In the genomic region with DNA sequence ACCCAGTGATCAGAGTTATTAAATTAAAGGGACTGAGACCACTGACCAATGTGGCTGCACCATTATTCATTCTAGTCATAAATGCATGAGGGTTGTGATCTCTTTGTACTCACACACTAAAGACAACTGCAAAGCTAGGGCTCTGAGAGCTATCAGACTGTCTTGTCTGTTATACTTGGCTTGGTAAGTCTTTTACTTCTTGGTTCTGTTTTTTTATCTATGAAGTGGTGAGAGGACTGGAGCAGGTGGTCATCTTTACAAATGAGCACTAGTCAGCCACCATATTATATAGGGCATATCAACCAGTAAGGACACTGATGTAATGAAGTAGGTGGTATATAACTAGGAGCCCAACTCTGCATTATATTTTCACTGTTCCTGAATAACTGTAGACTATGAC, we compare ENCODE assay signal across 23 mouse cellular contexts. TPM values are rescaled to one million over a fixed set of nuclear protein-coding genes. Genes with fewer than 3 reads are reported as not detected.
DNase-seq lines count a peak whose midpoint lies in the region; ATAC-seq and TF ChIP-seq lines count a peak whose summit lies in the region.
"Had no signal": no experiment of that assay in that cellular context is flagged by ENCODE, and none has a peak within 500 bp of the region (broad histone marks: within the 10 kb centered on the region; RNA-seq: fewer than 3 reads in every experiment).

No protein-coding gene starts in this region.

- H3K9ac ChIP-seq in MEL (ENCODE audit: control insufficient read depth, low read depth, low read length, poor library complexity, severe bottlenecking) = no peak overlapping the region

- peaks cover 12 to 57% of the 10 kb centered on the region in 2 experiments for H3K36me3 ChIP-seq in MEL (ENCODE audit: control insufficient read depth in 1 of 2, insufficient read depth in 2 of 2, low read length in 2 of 2)

- ATAC-seq in megakaryocyte progenitor cell, adult 5-6 weeks (replicated peaks; ENCODE audit: poor library complexity) = peak; percentile 73
- ATAC-seq in megakaryocyte-erythroid progenitor cell, adult 5-6 weeks (replicated peaks; ENCODE audit: low FRiP score, low TSS enrichment, poor library complexity, severe bottlenecking) = peak; percentile 85
- ATAC-seq: activated CD4-positive, CD25-positive, alpha-beta regulatory T cell, adult 4 months; CD4-positive, CD25-positive, alpha-beta regulatory T cell, adult 4 months; Patski had no signal

- TF ChIP-seq CTCF in MEL (IDR thresholded peaks at IDR 0.05 in 2 of 3, conservative IDR thresholded peaks at IDR 0.05 in 1 of 3; ENCODE audit: control insufficient read depth in 1 of 3, insufficient read depth in 1 of 3, low read depth in 2 of 3, low read length in 3 of 3, poor library complexity in 1 of 3, severe bottlenecking in 1 of 3) = no peak

- no peak for TF ChIP-seq POLR2A in MEL (IDR thresholded peaks at IDR 0.05; ENCODE audit: control insufficient read depth in 1 of 2, insufficient read depth in 1 of 2, low read depth in 1 of 2, low read length in 2 of 2, poor library complexity in 1 of 2)

- no peak overlapping the region for H3K4me3 ChIP-seq in MEL (ENCODE audit: control insufficient read depth in 1 of 2, insufficient read depth in 1 of 2, low read depth in 2 of 2, low read length in 2 of 2)

- intact Hi-C loops in heart, postnatal 25 days (cut with DNase I) = no loop called here
- intact Hi-C loops in left cerebral cortex, postnatal 14 days (cut with DNase I) = no loop called here

- peaks cover 9 to 31% of the 10 kb centered on the region in 2 experiments for H3K4me1 ChIP-seq in MEL (ENCODE audit: control insufficient read depth in 1 of 2, insufficient read depth in 2 of 2, low read length in 2 of 2)

- TF ChIP-seq RAD21 in MEL (IDR thresholded peaks at IDR 0.05; ENCODE audit: low read depth, low read length) = no peak

- 0 out of 4 replicates have a peak, but pooled peaks of 1 of the 2 experiments have one; percentile 18 for TF ChIP-seq EP300 in MEL (IDR thresholded peaks at IDR 0.05; ENCODE audit: low read depth in 1 of 2, low read length in 2 of 2)

- no peaks in the 10 kb centered on the region for H3K9me3 ChIP-seq in MEL (replicated peaks; ENCODE audit: insufficient read depth, low read length)
- H3K9me3 ChIP-seq: G1E had no signal

- H3K79me2 ChIP-seq in MEL (ENCODE audit: control insufficient read depth, insufficient read depth, low read length, poor library complexity) = peaks cover 18% of the 10 kb centered on the region

- DNase-seq in heart, adult 11 months = peak; percentile 30
- no peak for DNase-seq in heart, postnatal 25 days (ENCODE audit: low spot score)
- peak; percentile 67 for DNase-seq in MEL (ENCODE audit: low read depth, low spot score)
- DNase-seq in lung, postnatal 4 days = no peak
- DNase-seq in yolk sac, embryonic 10.5 days (ENCODE audit: low spot score) = no peak
- DNase-seq in left cerebral cortex, postnatal 14 days (ENCODE audit: low spot score in 2 of 2) = no peak
- DNase-seq: adrenal gland, adult 2 months; adrenal gland, adult 8-10 months; adrenal gland, postnatal 10 days; adrenal gland, postnatal 14 days; adrenal gland, postnatal 25 days; adrenal gland, postnatal 36 days; B cell, adult 2 months; cerebellum, adult 11 months; cerebellum, adult 11-12 months; cerebellum, adult 18-20 months had no signal

- peak overlapping the region; percentile 29; the same call in 1 of the 2 replicates for H3K27ac ChIP-seq in MEL (ENCODE audit: control insufficient read depth, low read depth, low read length)

- no peaks in the 10 kb centered on the region for H3K27me3 ChIP-seq in MEL (ENCODE audit: control insufficient read depth in 1 of 2, insufficient read depth in 2 of 2, low read length in 2 of 2)
- H3K27me3 ChIP-seq: CH12.LX, Patski had no signal

TF ChIP-seq in MEL, 35 proteins besides CTCF, POLR2A, EP300 and RAD21:
- TF ChIP-seq TBP (IDR thresholded peaks at IDR 0.05; ENCODE audit: low read depth, low read length) (no peak), JUND (IDR thresholded peaks at IDR 0.05; ENCODE audit: low read depth, low read length) (no peak), ZKSCAN1 (IDR thresholded peaks at IDR 0.05; ENCODE audit: low read depth, low read length) (no peak), GATA1 (IDR thresholded peaks at IDR 0.05; ENCODE audit: low read depth, low read length) (peak; percentile 23; the same call in 1 of the 2 replicates), TAL1 (IDR thresholded peaks at IDR 0.05; ENCODE audit: low read length) (peak; percentile 58)
TF ChIP-seq in MEL: peak in this region for 2.

RNA-seq across cellular contexts. Expression of a gene that starts 36.3 kb away (rescaled TPM):
- 10 to 100 TPM; 24.7 to 28.2 TPM for total RNA-seq in heart, postnatal 25 days (2021)
- total RNA-seq in MEL (2012; rRNA removed) = 19.2 and 21.7 TPM in 2 replicates
- 10 to 100 TPM; 49.1 to 55.3 TPM for polyA plus RNA-seq in MEL (2012; ENCODE audit: insufficient read depth in 1 of 2, insufficient read length in 2 of 2, low read depth in 1 of 2, low replicate concordance in 2 of 2, missing spikeins in 1 of 2)
- total RNA-seq in megakaryocyte progenitor cell, adult 5-6 weeks (2015) = 27.8 and 31.6 TPM in 2 replicates
- 35.6 and 40.8 TPM in 2 replicates for total RNA-seq in megakaryocyte progenitor cell, adult 5-6 weeks (2017)
- total RNA-seq in megakaryocyte-erythroid progenitor cell, adult 5-6 weeks (2014; fragmentation: Nextera tagmentation) = 34.9 and 37.2 TPM in 2 replicates
- 34.0 and 45.1 TPM in 2 replicates for total RNA-seq in megakaryocyte-erythroid progenitor cell, adult 5-6 weeks (2017)
- 100 to 1,000 TPM; 172 to 173 TPM for total RNA-seq in left cerebral cortex, postnatal 14 days (2021)

Comparison
In these comparisons a context has a peak if more than half of its experiments do, and no peak if none do; other contexts are left out.
1. DNase-seq: peak in heart, adult 11 months (single experiment) and MEL (single experiment); none in heart, postnatal 25 days (single experiment), lung, postnatal 4 days (0 of 2), yolk sac, embryonic 10.5 days (single experiment) and left cerebral cortex, postnatal 14 days (0 of 2).